Mouse (Mus musculus) limb, embryonic 11.5 days (tissue): ENCODE measurements around the gene Gm38394. TPM values are rescaled to one million over a fixed set of nuclear protein-coding genes. Genes with fewer than 3 reads are reported as not detected.
"Not testable (repeated sequence)": the region's sequence is repeated elsewhere in the genome, so short reads cannot be mapped to it uniquely, and the experiment has no call there.

ENCODE experiments used
- ATAC-seq: fragments of 200-750 bp; cut with Nextera tagmentation; 2 replicates; pipeline ENCODE4 v1.8.0; 2017; ENCODE audit warnings: low read depth; ENCODE audit not compliant: insufficient number of reproducible peaks, low FRiP score, low TSS enrichment
- DNase-seq: peaks from one replicate; pipeline ENCODE4 v3.0.0-alpha.2; 2015; ENCODE audit warnings: low spot score
- H3K27ac ChIP-seq: fragments of 300-500 bp; sonication (generic); replicated peaks from 2 replicates; pipeline ENCODE4 v1.5.1; 2014; ENCODE audit warnings: low read depth, mild to moderate bottlenecking, low read length
- H3K27me3 ChIP-seq: fragments of 300-500 bp; sonication (generic); 2 replicates; pipeline ENCODE4 v1.6.1; 2014; ENCODE audit warnings: mild to moderate bottlenecking, low read length, mixed read lengths; ENCODE audit not compliant: control insufficient read depth, insufficient read depth
- H3K36me3 ChIP-seq: fragments of 300-500 bp; sonication (generic); 2 replicates; pipeline ENCODE4 v1.6.1; 2014; ENCODE audit warnings: mild to moderate bottlenecking, low read length, moderate library complexity, mixed read lengths; ENCODE audit not compliant: control insufficient read depth, insufficient read depth
- H3K4me1 ChIP-seq: fragments of 300-500 bp; sonication (generic); 2 replicates; pipeline ENCODE4 v1.6.1; 2014; ENCODE audit warnings: low read length, mixed read lengths; ENCODE audit not compliant: control insufficient read depth, insufficient read depth
- H3K4me2 ChIP-seq: fragments of 300-500 bp; sonication (generic); 2 replicates; pipeline ENCODE4 v1.6.1; 2014; ENCODE audit warnings: low read depth, mild to moderate bottlenecking, moderate library complexity; ENCODE audit not compliant: severe bottlenecking
- H3K4me3 ChIP-seq: fragments of 300-500 bp; sonication (generic); 2 replicates; pipeline ENCODE4 v1.5.1; 2014; ENCODE audit warnings: low read depth, low read length
- H3K9ac ChIP-seq: fragments of 300-500 bp; sonication (generic); 2 replicates; pipeline ENCODE4 v1.6.1; 2014; ENCODE audit warnings: mild to moderate bottlenecking, low read length
- H3K9me3 ChIP-seq: fragments of 300-500 bp; sonication (generic); 2 replicates; pipeline ENCODE4 v1.6.1; 2016; ENCODE audit warnings: low read length; ENCODE audit not compliant: control insufficient read depth
- WGBS: fragments of 180-500 bp; shearing (Covaris S2); extraction: QIAGEN DNeasy Blood & Tissue Kit; methylation state at CpG from one replicate; pipeline ENCODE4 v1.1.7; 2014; 5-methylcytosine and 5-hydroxymethylcytosine counted together
- polyA plus RNA-seq: library from polyadenylated mRNA; unstranded; fragments of >200 nt; fragmentation: Nextera tagmentation; extraction: Ambion mirVana; gene quantifications from 2 replicates; pipeline ENCODE4 v1.2.1, GENCODE M21; 2014

The Gm38394 gene
- polyA plus RNA-seq, 1 experiment from 2014 or later, result 9.8 TPM

- H3K4me2 ChIP-seq, result no peak overlapping the region
- H3K9ac ChIP-seq, result no peak overlapping the region
- H3K27ac ChIP-seq, result no peak overlapping the region
- no peaks in the 10 kb centered on the region for H3K27me3 ChIP-seq
- H3K4me3 ChIP-seq, result no peak overlapping the region
- DNase-seq, result no peak
- no peaks in the 10 kb centered on the region for H3K4me1 ChIP-seq
- 86% methylated on average over 6 of the region's 6 CpGs for WGBS
- ATAC-seq, result no peak
- no peaks in the 10 kb centered on the region for H3K9me3 ChIP-seq
- no peaks in the 10 kb centered on the region for H3K36me3 ChIP-seq
Measured at GRCm38 (mm10) chr1:133670776-133671175, 9.7 kb upstream of the Gm38394 start.

- Histone ChIP-seq H3K27ac (no peak overlapping the region), H3K9me3 (no peaks in the 10 kb centered on the region), H3K27me3 (no peaks in the 10 kb centered on the region), H3K9ac (no peak overlapping the region), H3K36me3 (no peaks in the 10 kb centered on the region), H3K4me1 (no peaks in the 10 kb centered on the region), H3K4me2 (no peak overlapping the region), H3K4me3 (no peak overlapping the region)
- DNase-seq, result no peak
- ATAC-seq, result no peak
- WGBS, result 76% methylated on average over 12 of the region's 12 CpGs
Measured at GRCm38 (mm10) chr1:133670190-133670589, 9.1 kb upstream of the Gm38394 start.

GRCm38 (mm10) chr1:133668618-133669017, 7.5 kb upstream of the Gm38394 start:
- H3K4me1 ChIP-seq, result no peaks in the 10 kb centered on the region
- H3K9me3 ChIP-seq, result no peaks in the 10 kb centered on the region
- H3K36me3 ChIP-seq, result no peaks in the 10 kb centered on the region
- H3K9ac ChIP-seq, result no peak overlapping the region
- DNase-seq (no peak), ATAC-seq (no peak)
- H3K4me2 ChIP-seq, result no peak overlapping the region
- H3K27ac ChIP-seq, result no peak overlapping the region
- H3K4me3 ChIP-seq, result no peak overlapping the region
- WGBS, result 81% methylated on average over 3 of the region's 3 CpGs
- no peaks in the 10 kb centered on the region for H3K27me3 ChIP-seq

GRCm38 (mm10) chr1:133667721-133668120, 6.6 kb upstream of the Gm38394 start:
- Histone ChIP-seq H3K27ac (no peak overlapping the region), H3K4me2 (no peak overlapping the region), H3K27me3 (no peaks in the 10 kb centered on the region), H3K9me3 (no peaks in the 10 kb centered on the region), H3K4me1 (no peaks in the 10 kb centered on the region), H3K4me3 (no peak overlapping the region), H3K9ac (no peak overlapping the region), H3K36me3 (no peaks in the 10 kb centered on the region)
- DNase-seq (no peak), ATAC-seq (no peak)
- WGBS, result 58% methylated on average over 7 of the region's 7 CpGs

- not testable (repeated sequence) for DNase-seq, H3K9me3 ChIP-seq, H3K27ac ChIP-seq, H3K9ac ChIP-seq, H3K4me3 ChIP-seq, H3K27me3 ChIP-seq, H3K4me1 ChIP-seq, H3K36me3 ChIP-seq, ATAC-seq, H3K4me2 ChIP-seq
- 85% methylated on average over 6 of the region's 8 CpGs for WGBS
Measured at GRCm38 (mm10) chr1:133665713-133666112, 4.6 kb upstream of the Gm38394 start.

- WGBS, result 77% methylated on average over 11 of the region's 11 CpGs
- Histone ChIP-seq H3K9ac (no peak overlapping the region), H3K27me3 (no peaks in the 10 kb centered on the region), H3K27ac (no peak overlapping the region), H3K36me3 (no peaks in the 10 kb centered on the region), H3K9me3 (no peaks in the 10 kb centered on the region), H3K4me1 (peaks cover 6% of the 10 kb centered on the region; the same call in 1 of the 2 replicates), H3K4me2 (no peak overlapping the region), H3K4me3 (no peak overlapping the region)
- no peak for DNase-seq
- ATAC-seq, result no peak
Measured at GRCm38 (mm10) chr1:133664203-133664970, 3.3 kb upstream of the Gm38394 start.

GRCm38 (mm10) chr1:133663427-133663826, 2.3 kb upstream of the Gm38394 start:
- Histone ChIP-seq H3K27ac (no peak overlapping the region), H3K4me2 (no peak overlapping the region), H3K36me3 (no peaks in the 10 kb centered on the region), H3K4me1 (peaks cover 12% of the 10 kb centered on the region; the same call in 1 of the 2 replicates), H3K4me3 (no peak overlapping the region), H3K27me3 (no peaks in the 10 kb centered on the region), H3K9me3 (no peaks in the 10 kb centered on the region), H3K9ac (no peak overlapping the region)
- DNase-seq, result no peak
- ATAC-seq, result no peak
- WGBS, result 89% methylated on average over 4 of the region's 4 CpGs

GRCm38 (mm10) chr1:133662941-133663340, 1.8 kb upstream of the Gm38394 start:
- WGBS, result 96% methylated on average over 7 of the region's 7 CpGs
- Histone ChIP-seq H3K36me3 (no peaks in the 10 kb centered on the region), H3K9ac (no peak overlapping the region), H3K27me3 (no peaks in the 10 kb centered on the region), H3K27ac (no peak overlapping the region), H3K9me3 (no peaks in the 10 kb centered on the region), H3K4me2 (no peak overlapping the region), H3K4me3 (no peak overlapping the region), H3K4me1 (peaks cover 12% of the 10 kb centered on the region; the same call in 1 of the 2 replicates)
- ATAC-seq (no peak), DNase-seq (no peak)
